Mouse (Mus musculus): ENCODE results near the gene Gm17334.

DNA sequence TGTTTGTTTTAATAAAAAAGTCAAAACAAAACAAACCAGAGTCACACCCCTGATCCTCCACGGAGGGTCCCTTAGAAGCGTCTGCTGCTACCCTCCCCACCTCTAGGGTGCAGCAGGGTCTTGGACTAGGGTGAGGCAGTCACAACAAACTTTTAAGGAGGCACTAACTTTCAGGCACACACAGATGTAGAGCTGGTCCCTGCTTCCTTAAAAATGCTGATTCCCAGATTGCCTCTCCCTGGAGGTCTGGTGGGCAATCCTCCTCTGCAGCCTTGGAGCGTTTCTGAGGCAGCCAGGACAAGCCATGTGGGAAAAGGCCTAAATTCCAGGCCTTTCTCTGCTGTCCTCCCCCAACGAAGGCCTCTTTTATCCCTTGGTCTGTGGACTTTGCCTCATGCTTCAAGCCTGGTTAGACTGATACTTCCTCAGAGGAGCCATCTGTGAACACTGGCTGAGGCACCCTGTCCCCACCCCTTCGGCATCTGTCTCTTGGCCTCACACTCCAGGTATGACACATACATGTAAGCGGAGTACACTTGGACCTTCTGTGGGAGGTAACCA lies 14.1 kb downstream of the Gm17334 start:
- TF ChIP-seq CTCF (IDR thresholded peaks at IDR 0.05; ENCODE audit: borderline replicate concordance, insufficient read depth, low read length) (peak; percentile 38; the same call in 1 of the 2 replicates), POLR2A (IDR thresholded peaks at IDR 0.05; ENCODE audit: low read depth, low read length) (no peak)
